Mouse (Mus musculus): ENCODE results near the gene Bcl7c.
"Not testable (repeated sequence)": the region's sequence is repeated elsewhere in the genome, so short reads cannot be mapped to it uniquely, and the experiment has no call there.

The Bcl7c gene

GRCm38 (mm10) chr7:127648516-127649201 is 60.1 kb downstream of the Bcl7c start:
- DNase-seq (ENCODE audit: low spot score in 2 of 2) = no peak

GRCm38 (mm10) chr7:127647576-127647975 is 61.2 kb downstream of the Bcl7c start:
- not testable (repeated sequence) for DNase-seq (ENCODE audit: low spot score in 2 of 2)

- DNase-seq (ENCODE audit: low spot score in 2 of 2) = no peak
These were observed 62.4 kb downstream of the Bcl7c start for GRCm38 (mm10) chr7:127646363-127646762.

- DNase-seq (ENCODE audit: low spot score in 2 of 2) = no peak
These were observed 66.5 kb downstream of the Bcl7c start for GRCm38 (mm10) chr7:127642254-127642653.

- DNase-seq (ENCODE audit: low spot score in 2 of 2) = no peak
These were observed 67.5 kb downstream of the Bcl7c start for GRCm38 (mm10) chr7:127641260-127641659.

- peak; percentile 62 to 73 for DNase-seq (ENCODE audit: low spot score in 2 of 2)
These were observed 71.8 kb downstream of the Bcl7c start for GRCm38 (mm10) chr7:127636963-127637362.

GRCm38 (mm10) chr7:127631416-127631815 is 77.3 kb downstream of the Bcl7c start:
- DNase-seq (ENCODE audit: low spot score in 2 of 2) = no peak

GRCm38 (mm10) chr7:127628646-127629045 is 80.1 kb downstream of the Bcl7c start:
- DNase-seq (ENCODE audit: low spot score in 2 of 2) = no peak

GRCm38 (mm10) chr7:127626471-127626870 is 82.3 kb downstream of the Bcl7c start:
- no peak for DNase-seq (ENCODE audit: low spot score in 2 of 2)

GRCm38 (mm10) chr7:127626039-127626438 is 82.7 kb downstream of the Bcl7c start:
- no peak for DNase-seq (ENCODE audit: low spot score in 2 of 2)

- not testable (repeated sequence) for DNase-seq (ENCODE audit: low spot score in 2 of 2)
These were observed 90.3 kb downstream of the Bcl7c start for GRCm38 (mm10) chr7:127618402-127618801.

- no peak for DNase-seq (ENCODE audit: low spot score in 2 of 2)
These were observed 90.8 kb downstream of the Bcl7c start for GRCm38 (mm10) chr7:127617962-127618361.

- DNase-seq (ENCODE audit: low spot score in 2 of 2) = no peak
These were observed 91.9 kb downstream of the Bcl7c start for GRCm38 (mm10) chr7:127616881-127617280.

GRCm38 (mm10) chr7:127616336-127616735 is 92.4 kb downstream of the Bcl7c start:
- DNase-seq (ENCODE audit: low spot score in 2 of 2) = no peak

GRCm38 (mm10) chr7:127614891-127615843 is 93.6 kb downstream of the Bcl7c start, which contains the start of gene Zfp629:
TSS of gene Zfp629 (minus strand) at chr7:127615797.
- DNase-seq (ENCODE audit: low spot score in 2 of 2) = peak; percentile 60 to 63

GRCm38 (mm10) chr7:127614511-127614890 is 94.2 kb downstream of the Bcl7c start:
- no peak for DNase-seq (ENCODE audit: low spot score in 2 of 2)

GRCm38 (mm10) chr7:127614091-127614490 is 94.6 kb downstream of the Bcl7c start:
- no peak for DNase-seq (ENCODE audit: low spot score in 2 of 2)

- no peak for DNase-seq (ENCODE audit: low spot score in 2 of 2)
These were observed 95.2 kb downstream of the Bcl7c start for GRCm38 (mm10) chr7:127613501-127613900.

- DNase-seq (ENCODE audit: low spot score in 2 of 2) = no peak
These were observed 97.2 kb downstream of the Bcl7c start for GRCm38 (mm10) chr7:127611561-127611960.

All from right cerebral cortex, postnatal 36 days (tissue).